Mouse (Mus musculus): ENCODE measurements around the gene Stmn1.

- TF ChIP-seq POLR2A (IDR thresholded peaks at IDR 0.05; ENCODE audit: borderline replicate concordance, extremely low read depth, low read depth, low read length) = peak; percentile 22; the same call in 1 of the 2 replicates
- no peak for TF ChIP-seq CTCF (IDR thresholded peaks at IDR 0.05; ENCODE audit: insufficient read depth, low read length)
Observed at GRCm38 (mm10) chr4:134488211-134488610, 20.1 kb downstream of the Stmn1 start.
